Mouse (Mus musculus): ENCODE results near the gene Tube1. TPM values are rescaled to one million over a fixed set of nuclear protein-coding genes. Genes with fewer than 3 reads are reported as not detected.
A peak's percentile ranks its signal among the peaks of the same experiment; 100 is the strongest.
"Not testable (repeated sequence)": the region's sequence is repeated elsewhere in the genome, so short reads cannot be mapped to it uniquely, and the experiment has no call there.

Gene Tube1
- polyA plus RNA-seq, 1 experiment = 1.3 TPM

GRCm38 (mm10) chr10:39172540-39172931, 38.8 kb downstream of the Tube1 start:
- Histone ChIP-seq H3K4me3 (ENCODE audit: insufficient read depth, low read depth, low read length) (no peak overlapping the region), H3K4me1 (ENCODE audit: control insufficient read depth, insufficient read depth, low read length) (no peaks in the 10 kb centered on the region), H3K36me3 (ENCODE audit: control insufficient read depth, insufficient read depth, low read length) (no peaks in the 10 kb centered on the region), H3K27me3 (replicated peaks; ENCODE audit: control insufficient read depth, insufficient read depth, low read length) (no peaks in the 10 kb centered on the region), H3K27ac (ENCODE audit: insufficient read depth, low read depth, low read length) (0 out of 2 replicates have a peak overlapping the region, but pooled peaks have one; percentile 13)
- DNase-seq = peak; percentile 23
- whole genome bisulfite sequencing = 65% methylated on average over 6 of the region's 6 CpGs
- TF ChIP-seq POLR2A (IDR thresholded peaks at IDR 0.05; ENCODE audit: low read depth, low read length) (no peak), CTCF (conservative IDR thresholded peaks at IDR 0.05; ENCODE audit: insufficient read depth, insufficient read length, low read depth, low read length) (no peak)

GRCm38 (mm10) chr10:39173077-39173476, 39.3 kb downstream of the Tube1 start:
- H3K27ac ChIP-seq (ENCODE audit: insufficient read depth, low read depth, low read length) = 0 out of 2 replicates have a peak overlapping the region, but pooled peaks have one; percentile 13
- H3K27me3 ChIP-seq (replicated peaks; ENCODE audit: control insufficient read depth, insufficient read depth, low read length) = no peaks in the 10 kb centered on the region
- peak; percentile 58 for DNase-seq
- no peaks in the 10 kb centered on the region for H3K36me3 ChIP-seq (ENCODE audit: control insufficient read depth, insufficient read depth, low read length)
- 32% methylated on average over 13 of the region's 13 CpGs for WGBS
- H3K4me3 ChIP-seq (ENCODE audit: insufficient read depth, low read depth, low read length) = peak overlapping the region; percentile 3; the same call in 1 of the 2 replicates
- TF ChIP-seq POLR2A (IDR thresholded peaks at IDR 0.05; ENCODE audit: low read depth, low read length) = no peak
- TF ChIP-seq CTCF (conservative IDR thresholded peaks at IDR 0.05; ENCODE audit: insufficient read depth, insufficient read length, low read depth, low read length) = no peak
- no peaks in the 10 kb centered on the region for H3K4me1 ChIP-seq (ENCODE audit: control insufficient read depth, insufficient read depth, low read length)

DNA sequence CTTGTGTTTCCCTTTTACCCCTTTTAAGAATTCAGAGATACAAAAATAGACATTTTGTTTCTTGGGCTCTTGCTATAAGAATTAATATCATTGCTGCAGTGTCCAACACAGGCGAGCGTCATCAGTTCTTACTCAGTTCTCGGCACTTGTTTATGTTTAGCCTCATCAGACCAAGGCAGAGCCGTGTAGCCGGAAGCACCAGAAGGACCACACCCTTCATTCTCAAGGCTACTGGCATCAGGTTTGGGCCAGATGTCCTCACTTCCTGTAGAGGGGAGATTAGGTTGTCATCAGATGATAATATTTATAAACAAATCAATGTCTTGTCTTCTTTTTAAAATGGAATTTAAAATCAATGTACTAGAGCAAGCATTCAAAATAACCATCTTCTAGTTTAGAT, 43.2 kb downstream of the Tube1 start:
- Histone ChIP-seq H3K27me3 (replicated peaks; ENCODE audit: control insufficient read depth, insufficient read depth, low read length) (no peaks in the 10 kb centered on the region), H3K36me3 (ENCODE audit: control insufficient read depth, insufficient read depth, low read length) (no peaks in the 10 kb centered on the region), H3K4me1 (ENCODE audit: control insufficient read depth, insufficient read depth, low read length) (no peaks in the 10 kb centered on the region), H3K4me3 (ENCODE audit: insufficient read depth, low read depth, low read length) (no peak overlapping the region), H3K27ac (ENCODE audit: insufficient read depth, low read depth, low read length) (no peak overlapping the region)
- no peak for DNase-seq
- TF ChIP-seq POLR2A (IDR thresholded peaks at IDR 0.05; ENCODE audit: low read depth, low read length) (no peak), CTCF (conservative IDR thresholded peaks at IDR 0.05; ENCODE audit: insufficient read depth, insufficient read length, low read depth, low read length) (no peak)
- 86% methylated on average over 5 of the region's 5 CpGs for WGBS

DNA sequence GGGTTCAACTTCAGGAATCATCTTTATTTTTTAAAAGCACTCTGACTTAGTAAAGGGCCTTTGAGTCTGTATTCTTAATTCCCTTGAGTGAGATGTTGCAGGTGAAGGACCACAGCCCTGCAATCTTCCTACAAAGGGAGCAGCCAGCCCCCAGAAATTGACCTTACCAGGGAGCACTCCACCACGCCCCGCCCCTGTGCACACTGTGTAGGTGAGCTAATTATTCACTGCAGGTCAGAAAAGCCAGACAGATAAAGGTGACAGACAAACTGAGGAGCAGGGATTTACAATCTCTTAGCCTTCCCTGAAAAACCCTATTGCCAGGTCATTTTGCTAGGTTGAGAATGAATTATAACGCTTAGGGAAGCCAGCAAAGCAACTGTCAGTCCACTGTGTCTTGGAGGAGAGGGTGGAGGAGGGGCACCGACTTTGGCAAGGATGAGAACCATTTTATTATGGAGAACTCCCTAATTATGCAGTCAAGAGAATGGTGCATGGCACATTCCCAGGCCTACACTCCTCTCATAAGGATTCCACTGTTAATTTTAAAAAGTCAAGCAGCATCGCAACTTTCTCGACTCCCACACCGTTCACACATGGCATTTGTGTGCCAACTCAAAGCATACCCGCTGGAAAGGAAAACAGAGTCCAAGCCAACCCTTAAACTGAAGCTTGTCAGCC, 51.2 kb downstream of the Tube1 start:
- Histone ChIP-seq H3K4me3 (ENCODE audit: insufficient read depth, low read depth, low read length) (no peak overlapping the region), H3K27me3 (replicated peaks; ENCODE audit: control insufficient read depth, insufficient read depth, low read length) (no peaks in the 10 kb centered on the region), H3K36me3 (ENCODE audit: control insufficient read depth, insufficient read depth, low read length) (no peaks in the 10 kb centered on the region), H3K4me1 (ENCODE audit: control insufficient read depth, insufficient read depth, low read length) (no peaks in the 10 kb centered on the region), H3K27ac (ENCODE audit: insufficient read depth, low read depth, low read length) (no peak overlapping the region)
- 78% methylated on average over 8 of the region's 8 CpGs for WGBS
- no peak for TF ChIP-seq POLR2A (IDR thresholded peaks at IDR 0.05; ENCODE audit: low read depth, low read length)
- TF ChIP-seq CTCF (conservative IDR thresholded peaks at IDR 0.05; ENCODE audit: insufficient read depth, insufficient read length, low read depth, low read length) = no peak
- no peak for DNase-seq

- DNase-seq = no peak
- TF ChIP-seq POLR2A (IDR thresholded peaks at IDR 0.05; ENCODE audit: low read depth, low read length) = no peak
- TF ChIP-seq CTCF (conservative IDR thresholded peaks at IDR 0.05; ENCODE audit: insufficient read depth, insufficient read length, low read depth, low read length) = no peak
- Histone ChIP-seq H3K4me1 (ENCODE audit: control insufficient read depth, insufficient read depth, low read length) (no peaks in the 10 kb centered on the region), H3K4me3 (ENCODE audit: insufficient read depth, low read depth, low read length) (no peak overlapping the region), H3K27ac (ENCODE audit: insufficient read depth, low read depth, low read length) (no peak overlapping the region), H3K27me3 (replicated peaks; ENCODE audit: control insufficient read depth, insufficient read depth, low read length) (no peaks in the 10 kb centered on the region), H3K36me3 (ENCODE audit: control insufficient read depth, insufficient read depth, low read length) (no peaks in the 10 kb centered on the region)
- WGBS = 87% methylated on average over 4 of the region's 4 CpGs
Measured at GRCm38 (mm10) chr10:39185545-39185906, 51.8 kb downstream of the Tube1 start.

GRCm38 (mm10) chr10:39192673-39193072, 58.9 kb downstream of the Tube1 start:
- DNase-seq = no peak
- Histone ChIP-seq H3K27me3 (replicated peaks; ENCODE audit: control insufficient read depth, insufficient read depth, low read length) (no peaks in the 10 kb centered on the region), H3K36me3 (ENCODE audit: control insufficient read depth, insufficient read depth, low read length) (no peaks in the 10 kb centered on the region), H3K27ac (ENCODE audit: insufficient read depth, low read depth, low read length) (no peak overlapping the region), H3K4me3 (ENCODE audit: insufficient read depth, low read depth, low read length) (no peak overlapping the region), H3K4me1 (ENCODE audit: control insufficient read depth, insufficient read depth, low read length) (no peaks in the 10 kb centered on the region)
- no peak for TF ChIP-seq POLR2A (IDR thresholded peaks at IDR 0.05; ENCODE audit: low read depth, low read length)
- no peak for TF ChIP-seq CTCF (conservative IDR thresholded peaks at IDR 0.05; ENCODE audit: insufficient read depth, insufficient read length, low read depth, low read length)
- 85% methylated on average over 3 of the region's 3 CpGs for WGBS

- H3K36me3 ChIP-seq (ENCODE audit: control insufficient read depth, insufficient read depth, low read length); H3K27me3 ChIP-seq (replicated peaks; ENCODE audit: control insufficient read depth, insufficient read depth, low read length); DNase-seq; H3K27ac ChIP-seq (ENCODE audit: insufficient read depth, low read depth, low read length); H3K4me3 ChIP-seq (ENCODE audit: insufficient read depth, low read depth, low read length); H3K4me1 ChIP-seq (ENCODE audit: control insufficient read depth, insufficient read depth, low read length): not testable (repeated sequence)
- WGBS = 88% methylated on average over 11 of the region's 11 CpGs
Measured at GRCm38 (mm10) chr10:39198216-39198615, 64.4 kb downstream of the Tube1 start.

Other genes with a start within 250 kb of the Tube1 start
- gene Lama4, start 168.5 kb upstream of the Tube1 start, polyA plus RNA-seq (2012; rRNA removed) = 8.1 and 9.0 TPM in 2 replicates
- 5.4 and 7.2 TPM in 2 replicates for gene Fam229b, start 62 bp upstream of the Tube1 start, polyA plus RNA-seq (2012; rRNA removed)
- gene Ccn6, start 29.8 kb downstream of the Tube1 start, polyA plus RNA-seq (2012; rRNA removed) = 0.05 and 0.16 TPM in 2 replicates
- 10.6 and 12.9 TPM in 2 replicates for gene Fyn, start 234.9 kb downstream of the Tube1 start, polyA plus RNA-seq (2012; rRNA removed)

Data from kidney, adult 2 months (tissue).